Mouse (Mus musculus): ENCODE results near the gene Chkb.

GRCm38 (mm10) chr15:89431806-89432205, 2.1 kb upstream of the Chkb start:
- TF ChIP-seq POLR2A (IDR thresholded peaks at IDR 0.05; ENCODE audit: control insufficient read depth, extremely low read depth, insufficient read depth, low read length, poor library complexity) (no peak), CTCF (IDR thresholded peaks at IDR 0.05; ENCODE audit: borderline replicate concordance, control insufficient read depth, extremely low read depth, insufficient read depth, low read length, poor library complexity) (no peak)

All from thymus, adult 2 months (tissue).